Mouse (Mus musculus): ENCODE data around the gene Lmo4. TPM values are rescaled to one million over a fixed set of nuclear protein-coding genes. Genes with fewer than 3 reads are reported as not detected.

Lmo4 gene
- total and polyA plus RNA-seq, 2 experiments from 2014 or later = 77.9 to 139 TPM

DNA sequence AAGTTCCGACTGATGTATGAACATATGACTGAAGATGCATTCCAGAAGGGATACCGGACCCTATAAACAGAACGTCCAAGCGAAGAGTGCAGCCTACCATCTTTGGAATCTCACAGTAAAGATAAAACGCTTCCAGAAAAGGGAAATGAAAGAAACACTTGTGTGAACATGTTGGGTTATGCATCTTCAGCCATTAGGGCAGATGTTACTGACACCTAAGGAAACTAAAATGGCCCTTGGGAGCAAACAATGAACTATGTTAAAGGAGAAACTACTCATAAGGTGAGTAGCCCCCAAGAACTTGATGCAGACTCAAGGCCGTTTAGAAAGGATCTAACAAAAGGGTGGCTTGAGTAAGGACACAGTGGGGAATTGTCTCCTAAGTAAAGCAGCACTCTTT, 54.0 kb downstream of the Lmo4 start:
- H3K27ac ChIP-seq (ENCODE audit: low read depth, low read length) = no peak overlapping the region
- H3K9me3 ChIP-seq (ENCODE audit: low read length) = no peaks in the 10 kb centered on the region
- no peaks in the 10 kb centered on the region for H3K27me3 ChIP-seq (ENCODE audit: insufficient read depth, low read length)
- no peak overlapping the region for H3K4me3 ChIP-seq (ENCODE audit: low read depth, low read length)
- H3K36me3 ChIP-seq (ENCODE audit: insufficient read depth, low read length) = no peaks in the 10 kb centered on the region
- ATAC-seq (ENCODE audit: low FRiP score) (no peak), DNase-seq (ENCODE audit: low spot score) (no peak)
- H3K4me1 ChIP-seq (ENCODE audit: insufficient read depth, low read length) = no peaks in the 10 kb centered on the region
- no peak for TF ChIP-seq CTCF (IDR thresholded peaks at IDR 0.05)
- no peak overlapping the region for H3K4me2 ChIP-seq (ENCODE audit: low read depth, low read length, poor library complexity, severe bottlenecking)
- no peak overlapping the region for H3K9ac ChIP-seq (replicated peaks; ENCODE audit: low read length, poor library complexity, severe bottlenecking)
- 88% methylated on average over 6 of the region's 6 CpGs for WGBS

DNA sequence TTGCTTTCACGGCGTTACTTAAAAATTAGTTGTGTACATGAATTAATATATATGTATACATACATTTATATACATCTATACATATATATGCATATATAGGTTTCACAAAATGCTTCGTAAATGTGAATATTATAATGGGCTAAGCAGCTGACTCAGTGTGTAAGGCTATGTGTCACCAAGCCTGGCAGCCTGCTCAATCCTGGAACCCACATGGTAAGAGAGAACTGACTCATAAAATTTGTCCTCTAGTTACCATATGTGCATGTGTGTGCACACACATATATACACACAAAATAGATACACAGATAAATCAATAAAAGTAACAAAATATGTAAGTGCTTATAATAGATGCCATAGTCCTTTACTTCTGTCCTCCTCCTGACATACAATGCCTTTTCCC, 56.8 kb downstream of the Lmo4 start:
- Histone ChIP-seq H3K27ac (ENCODE audit: low read depth, low read length) (no peak overlapping the region), H3K27me3 (ENCODE audit: insufficient read depth, low read length) (no peaks in the 10 kb centered on the region), H3K9ac (replicated peaks; ENCODE audit: low read length, poor library complexity, severe bottlenecking) (no peak overlapping the region), H3K4me3 (ENCODE audit: low read depth, low read length) (no peak overlapping the region), H3K9me3 (ENCODE audit: low read length) (no peaks in the 10 kb centered on the region), H3K4me1 (ENCODE audit: insufficient read depth, low read length) (no peaks in the 10 kb centered on the region), H3K36me3 (ENCODE audit: insufficient read depth, low read length) (no peaks in the 10 kb centered on the region), H3K4me2 (ENCODE audit: low read depth, low read length, poor library complexity, severe bottlenecking) (no peak overlapping the region)
- no peak for DNase-seq (ENCODE audit: low spot score)
- 94% methylated on average over 3 of the region's 3 CpGs for WGBS
- TF ChIP-seq CTCF (IDR thresholded peaks at IDR 0.05) = no peak
- no peak for ATAC-seq (ENCODE audit: low FRiP score)

DNA sequence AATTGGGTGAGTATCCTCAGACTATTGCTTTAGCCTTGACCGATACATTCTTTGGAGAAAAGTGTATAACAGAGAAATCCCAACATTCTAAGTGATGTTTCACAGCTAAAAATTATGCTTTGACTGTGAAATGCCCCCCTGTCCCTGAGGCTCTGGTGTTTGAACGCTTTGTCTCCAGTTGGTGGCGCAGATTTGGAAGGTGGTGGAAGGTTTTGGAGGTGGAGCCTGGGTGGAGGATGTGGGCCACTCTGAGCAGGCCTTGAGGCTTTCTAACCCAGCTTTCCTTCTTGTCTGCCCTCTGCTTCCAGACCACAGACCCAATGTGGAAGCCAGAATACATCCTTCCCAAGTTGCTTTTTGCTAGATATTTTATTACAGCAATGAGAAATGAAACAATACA, 57.8 kb downstream of the Lmo4 start:
- DNase-seq (ENCODE audit: low spot score) = no peak
- Histone ChIP-seq H3K27ac (ENCODE audit: low read depth, low read length) (no peak overlapping the region), H3K4me2 (ENCODE audit: low read depth, low read length, poor library complexity, severe bottlenecking) (no peak overlapping the region), H3K4me3 (ENCODE audit: low read depth, low read length) (no peak overlapping the region), H3K4me1 (ENCODE audit: insufficient read depth, low read length) (no peaks in the 10 kb centered on the region), H3K36me3 (ENCODE audit: insufficient read depth, low read length) (no peaks in the 10 kb centered on the region), H3K27me3 (ENCODE audit: insufficient read depth, low read length) (no peaks in the 10 kb centered on the region), H3K9me3 (ENCODE audit: low read length) (no peaks in the 10 kb centered on the region), H3K9ac (replicated peaks; ENCODE audit: low read length, poor library complexity, severe bottlenecking) (no peak overlapping the region)
- no peak for ATAC-seq (ENCODE audit: low FRiP score)
- WGBS = 81% methylated on average over 3 of the region's 3 CpGs
- no peak for TF ChIP-seq CTCF (IDR thresholded peaks at IDR 0.05)

DNA sequence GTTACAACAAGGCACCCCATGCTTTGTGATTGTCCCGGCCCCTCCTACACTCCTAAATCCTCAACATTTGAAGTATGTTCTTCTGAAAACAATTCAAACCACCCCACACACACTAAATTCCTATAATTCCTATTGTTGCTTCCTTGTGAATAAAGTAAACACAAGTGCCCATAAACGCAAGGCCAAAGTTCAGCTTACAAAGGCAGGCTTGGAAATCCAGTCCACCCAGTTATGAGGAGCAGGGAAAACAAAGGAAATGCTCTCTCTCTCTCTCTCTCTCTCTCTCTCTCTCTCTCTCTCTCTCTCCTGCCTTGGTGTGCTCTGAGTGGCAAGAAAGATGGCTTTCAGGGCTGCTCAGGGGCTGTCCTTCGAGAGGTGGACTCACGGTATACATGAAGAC, 61.0 kb downstream of the Lmo4 start:
- TF ChIP-seq CTCF (IDR thresholded peaks at IDR 0.05) = no peak
- DNase-seq (ENCODE audit: low spot score) (no peak), ATAC-seq (ENCODE audit: low FRiP score) (no peak)
- Histone ChIP-seq H3K4me1 (ENCODE audit: insufficient read depth, low read length) (no peaks in the 10 kb centered on the region), H3K4me2 (ENCODE audit: low read depth, low read length, poor library complexity, severe bottlenecking) (no peak overlapping the region), H3K27ac (ENCODE audit: low read depth, low read length) (no peak overlapping the region), H3K9me3 (ENCODE audit: low read length) (no peaks in the 10 kb centered on the region), H3K9ac (replicated peaks; ENCODE audit: low read length, poor library complexity, severe bottlenecking) (no peak overlapping the region), H3K4me3 (ENCODE audit: low read depth, low read length) (no peak overlapping the region), H3K27me3 (ENCODE audit: insufficient read depth, low read length) (no peaks in the 10 kb centered on the region), H3K36me3 (ENCODE audit: insufficient read depth, low read length) (no peaks in the 10 kb centered on the region)
- WGBS = 91% methylated on average over 4 of the region's 4 CpGs

DNA sequence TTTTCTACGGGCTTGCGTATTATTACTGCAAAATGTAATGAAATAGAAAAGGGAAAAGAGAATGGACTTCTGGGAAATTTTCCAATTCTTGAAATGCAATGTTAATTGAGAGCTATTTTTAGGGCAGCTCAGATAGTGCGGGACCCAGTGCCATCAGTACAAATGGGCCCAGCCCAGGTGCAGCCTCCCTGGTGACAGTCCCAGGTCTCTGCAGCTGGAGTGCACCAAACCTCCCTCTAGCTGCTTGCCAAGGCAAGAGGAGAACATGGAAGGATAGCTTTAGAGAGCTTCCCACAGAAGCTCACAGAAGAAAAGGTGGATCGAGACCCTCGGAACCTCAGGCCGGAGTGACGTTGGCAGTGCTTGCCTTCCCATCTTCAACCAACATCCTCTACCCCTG, 62.1 kb downstream of the Lmo4 start:
- H3K36me3 ChIP-seq (ENCODE audit: insufficient read depth, low read length) = no peaks in the 10 kb centered on the region
- no peak overlapping the region for H3K27ac ChIP-seq (ENCODE audit: low read depth, low read length)
- WGBS = 93% methylated on average over 7 of the region's 7 CpGs
- DNase-seq (ENCODE audit: low spot score) (no peak), ATAC-seq (ENCODE audit: low FRiP score) (no peak)
- no peak overlapping the region for H3K9ac ChIP-seq (replicated peaks; ENCODE audit: low read length, poor library complexity, severe bottlenecking)
- no peak for TF ChIP-seq CTCF (IDR thresholded peaks at IDR 0.05)
- no peaks in the 10 kb centered on the region for H3K4me1 ChIP-seq (ENCODE audit: insufficient read depth, low read length)
- no peaks in the 10 kb centered on the region for H3K27me3 ChIP-seq (ENCODE audit: insufficient read depth, low read length)
- no peak overlapping the region for H3K4me3 ChIP-seq (ENCODE audit: low read depth, low read length)
- H3K4me2 ChIP-seq (ENCODE audit: low read depth, low read length, poor library complexity, severe bottlenecking) = no peak overlapping the region
- no peaks in the 10 kb centered on the region for H3K9me3 ChIP-seq (ENCODE audit: low read length)

DNA sequence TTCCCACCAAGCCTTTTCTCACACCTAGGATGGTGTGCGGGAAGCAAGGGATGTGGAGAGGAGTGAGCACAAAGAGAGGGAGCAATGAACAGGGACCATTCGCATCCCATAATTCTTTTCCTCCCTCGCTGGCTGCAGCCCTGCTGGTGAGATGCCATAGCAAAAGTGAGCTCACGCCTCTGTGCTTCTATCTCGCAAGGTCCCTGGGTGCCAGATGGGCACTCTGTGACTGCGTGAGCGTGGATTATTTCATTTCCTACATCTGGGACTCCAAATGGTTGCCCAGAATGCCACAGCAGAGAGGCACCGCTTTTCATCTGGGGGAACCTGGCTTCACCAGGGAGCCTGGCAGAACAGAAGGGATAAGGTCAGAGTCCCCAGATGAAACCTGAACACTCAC, 63.2 kb downstream of the Lmo4 start:
- Histone ChIP-seq H3K9ac (replicated peaks; ENCODE audit: low read length, poor library complexity, severe bottlenecking) (no peak overlapping the region), H3K4me3 (ENCODE audit: low read depth, low read length) (no peak overlapping the region), H3K27me3 (ENCODE audit: insufficient read depth, low read length) (no peaks in the 10 kb centered on the region), H3K36me3 (ENCODE audit: insufficient read depth, low read length) (no peaks in the 10 kb centered on the region), H3K27ac (ENCODE audit: low read depth, low read length) (no peak overlapping the region), H3K4me2 (ENCODE audit: low read depth, low read length, poor library complexity, severe bottlenecking) (no peak overlapping the region), H3K4me1 (ENCODE audit: insufficient read depth, low read length) (no peaks in the 10 kb centered on the region), H3K9me3 (ENCODE audit: low read length) (no peaks in the 10 kb centered on the region)
- TF ChIP-seq CTCF (IDR thresholded peaks at IDR 0.05) = no peak
- DNase-seq (ENCODE audit: low spot score) = no peak
- WGBS = 86% methylated on average over 8 of the region's 8 CpGs
- no peak for ATAC-seq (ENCODE audit: low FRiP score)

DNA sequence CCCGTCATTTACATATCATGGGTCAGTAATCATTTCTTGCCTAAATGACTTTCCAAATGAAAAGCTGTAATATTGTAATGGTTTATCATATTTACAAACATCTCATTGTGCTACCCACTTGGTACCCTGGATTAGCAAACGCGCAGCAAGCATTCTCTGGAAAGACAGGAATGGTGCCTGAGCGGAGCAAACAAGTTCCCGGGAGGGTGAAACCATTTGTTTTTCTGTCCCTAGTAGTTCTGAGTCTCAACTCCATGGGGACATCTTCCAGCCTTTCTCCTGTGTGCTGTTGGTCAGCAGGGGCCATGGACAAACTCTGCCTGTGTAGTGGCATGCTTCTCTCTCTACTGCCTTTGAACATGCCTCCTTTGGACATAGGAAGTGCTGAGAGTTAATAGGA, 64.2 kb downstream of the Lmo4 start:
- no peak for TF ChIP-seq CTCF (IDR thresholded peaks at IDR 0.05)
- WGBS = 84% methylated on average over 5 of the region's 5 CpGs

More for the DNA sequence above, 64.2 kb downstream of the Lmo4 start:
- H3K27ac ChIP-seq (ENCODE audit: low read depth, low read length) = no peak overlapping the region
- H3K4me3 ChIP-seq (ENCODE audit: low read depth, low read length) = no peak overlapping the region
- no peak overlapping the region for H3K9ac ChIP-seq (replicated peaks; ENCODE audit: low read length, poor library complexity, severe bottlenecking)
- no peak for ATAC-seq (ENCODE audit: low FRiP score)
- no peaks in the 10 kb centered on the region for H3K27me3 ChIP-seq (ENCODE audit: insufficient read depth, low read length)
- DNase-seq (ENCODE audit: low spot score) = no peak
- H3K4me1 ChIP-seq (ENCODE audit: insufficient read depth, low read length) = no peaks in the 10 kb centered on the region
- no peaks in the 10 kb centered on the region for H3K36me3 ChIP-seq (ENCODE audit: insufficient read depth, low read length)
- H3K9me3 ChIP-seq (ENCODE audit: low read length) = no peaks in the 10 kb centered on the region
- no peak overlapping the region for H3K4me2 ChIP-seq (ENCODE audit: low read depth, low read length, poor library complexity, severe bottlenecking)

Data from midbrain, postnatal 0 days (tissue).